Mouse (Mus musculus) erythroid progenitor cell, adult 5-6 weeks (primary cell): ENCODE results near the gene Abcc8. TPM values are rescaled to one million over a fixed set of nuclear protein-coding genes. Genes with fewer than 3 reads are reported as not detected.

Experiments used
- ATAC-seq: replicated peaks from 2 replicates; pipeline ENCODE4 v1.8.0; 2016; ENCODE audit warnings: moderate number of reproducible peaks, mild to moderate bottlenecking, moderate TSS enrichment, inconsistent platforms; ENCODE audit not compliant: poor library complexity, low FRiP score, severe bottlenecking
- total RNA-seq, 2 experiments: library from RNA; stranded (forward) in 1 of 2; stranded (reverse) in 1 of 2; fragments of 150-400 nt in 1 of 2; fragments of 186-747, 209-891 nt in 1 of 2; gene quantifications; 2 replicates each; pipeline versions ENCODE4 v1.2.3 to v1.2.4; 2015 to 2017; ENCODE audit warnings: low replicate concordance in 2 of 2

Gene Abcc8
- total RNA-seq, 2 experiments from 2014 or later, result not detected

GRCm38 (mm10) chr7:46077675-46078074 lies 102.2 kb downstream of the Abcc8 start:
- no peak for ATAC-seq

GRCm38 (mm10) chr7:46076844-46077243 lies 103.0 kb downstream of the Abcc8 start:
- ATAC-seq, result no peak

GRCm38 (mm10) chr7:46068831-46069230 lies 111.0 kb downstream of the Abcc8 start:
- no peak for ATAC-seq

GRCm38 (mm10) chr7:46063296-46063695 lies 116.5 kb downstream of the Abcc8 start:
- no peak for ATAC-seq

- no peak for ATAC-seq
Measured at GRCm38 (mm10) chr7:46061614-46062013, 118.2 kb downstream of the Abcc8 start.

GRCm38 (mm10) chr7:46060688-46061087 lies 119.1 kb downstream of the Abcc8 start:
- no peak for ATAC-seq

- ATAC-seq, result no peak
Measured at GRCm38 (mm10) chr7:46058882-46059281, 121.0 kb downstream of the Abcc8 start.

Other genes with a start within 250 kb of the Abcc8 start
- gene Abcc6, start 149.7 kb downstream of the Abcc8 start, total RNA-seq (2015; ENCODE audit: low replicate concordance), result not detected in 2 replicates
- gene Abcc6, start 149.7 kb downstream of the Abcc8 start, total RNA-seq (2017; ENCODE audit: low replicate concordance), result not detected in 2 replicates
- 3.2 and 4.6 TPM in 2 replicates for gene Nomo1, start 146.3 kb downstream of the Abcc8 start, total RNA-seq (2015; ENCODE audit: low replicate concordance)
- gene Nomo1, start 146.3 kb downstream of the Abcc8 start, total RNA-seq (2017; ENCODE audit: low replicate concordance), result 5.3 and 7.5 TPM in 2 replicates
- not detected in 2 replicates for gene Kcnj11, start 79.3 kb downstream of the Abcc8 start, total RNA-seq (2015; ENCODE audit: low replicate concordance)
- not detected in 2 replicates for gene Kcnj11, start 79.3 kb downstream of the Abcc8 start, total RNA-seq (2017; ENCODE audit: low replicate concordance)
- gene Ush1c, start 58.5 kb upstream of the Abcc8 start, total RNA-seq (2015; ENCODE audit: low replicate concordance), result not detected in 2 replicates
- gene Ush1c, start 58.5 kb upstream of the Abcc8 start, total RNA-seq (2017; ENCODE audit: low replicate concordance), result not detected in 2 replicates
- gene Otog, start 61.0 kb upstream of the Abcc8 start, total RNA-seq (2015; ENCODE audit: low replicate concordance), result not detected in 2 replicates
- gene Otog, start 61.0 kb upstream of the Abcc8 start, total RNA-seq (2017; ENCODE audit: low replicate concordance), result not detected in 2 replicates
- gene Myod1, start 196.4 kb upstream of the Abcc8 start, total RNA-seq (2015; ENCODE audit: low replicate concordance), result not detected in 2 replicates
- not detected in 2 replicates for gene Myod1, start 196.4 kb upstream of the Abcc8 start, total RNA-seq (2017; ENCODE audit: low replicate concordance)
- 5.0 TPM in 1 of 2 replicates, not detected in the other for gene Kcnc1, start 216.5 kb upstream of the Abcc8 start, total RNA-seq (2015; ENCODE audit: low replicate concordance)
- gene Kcnc1, start 216.5 kb upstream of the Abcc8 start, total RNA-seq (2017; ENCODE audit: low replicate concordance), result 0.13 TPM in 1 of 2 replicates, not detected in the other